Mouse (Mus musculus): Measurements from ENCODE around the gene Naif1. TPM values are rescaled to one million over a fixed set of nuclear protein-coding genes. Genes with fewer than 3 reads are reported as not detected.
"Not testable (repeated sequence)": the region's sequence is repeated elsewhere in the genome, so short reads cannot be mapped to it uniquely, and the experiment has no call there.

The Naif1 gene
- polyA plus RNA-seq, 1 experiment from 2014 or later, result 2.0 TPM

DNA sequence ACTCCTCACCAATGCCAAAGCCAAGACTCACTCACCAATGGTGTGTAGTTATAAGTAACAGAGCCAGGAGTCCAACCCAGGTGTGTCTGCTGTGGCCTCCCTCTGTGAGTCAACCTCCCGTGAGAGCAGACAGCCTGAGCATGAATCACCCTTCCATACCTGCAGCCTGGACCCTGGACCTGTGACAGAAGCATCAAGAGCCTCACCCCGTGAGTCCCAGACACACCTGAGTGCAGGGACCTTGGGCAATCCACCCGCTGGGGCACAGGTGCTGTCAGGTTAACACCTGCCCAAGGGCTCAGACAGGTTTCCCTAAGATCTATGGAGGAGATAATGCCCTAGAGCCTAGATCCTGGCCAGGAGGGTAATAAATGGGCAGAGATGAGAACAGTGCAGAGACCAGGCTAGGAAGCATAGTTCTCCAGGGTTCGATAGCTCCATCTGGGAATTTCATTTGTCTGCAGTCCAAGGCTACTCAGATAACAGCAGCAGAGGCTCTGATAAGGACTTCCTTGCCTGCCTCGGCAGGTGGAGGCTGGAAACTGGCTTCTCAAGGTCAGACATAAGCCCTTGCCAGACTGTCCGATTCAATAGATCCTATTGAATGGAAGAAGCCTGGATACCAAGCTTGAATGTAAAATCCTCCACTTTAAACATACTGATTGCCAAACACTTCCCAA lies 20.9 kb downstream of the Naif1 start:
- no peaks in the 10 kb centered on the region; the same call in 1 of the 2 replicates for H3K4me1 ChIP-seq (ENCODE audit: control insufficient read depth, low read depth, low read length)
- ATAC-seq (ENCODE audit: low read depth), result peak; percentile 24; the same call in 1 of the 2 replicates
- no peak overlapping the region for H3K27ac ChIP-seq (ENCODE audit: low read length)
- no peak overlapping the region for H3K4me2 ChIP-seq (ENCODE audit: low read depth, low read length)
- no peak overlapping the region for H3K4me3 ChIP-seq (ENCODE audit: low read depth, low read length)
- H3K36me3 ChIP-seq (ENCODE audit: control insufficient read depth, insufficient read depth), result no peaks in the 10 kb centered on the region
- no peaks in the 10 kb centered on the region for H3K9me3 ChIP-seq (replicated peaks; ENCODE audit: control insufficient read depth, low read length)
- H3K9ac ChIP-seq (ENCODE audit: low read depth, low read length), result no peak overlapping the region
- 50% methylated on average over 6 of the region's 6 CpGs for WGBS (ENCODE audit: insufficient replicate concordance)
- no peaks in the 10 kb centered on the region for H3K27me3 ChIP-seq (ENCODE audit: control insufficient read depth, insufficient read depth, low read depth, low read length)

DNA sequence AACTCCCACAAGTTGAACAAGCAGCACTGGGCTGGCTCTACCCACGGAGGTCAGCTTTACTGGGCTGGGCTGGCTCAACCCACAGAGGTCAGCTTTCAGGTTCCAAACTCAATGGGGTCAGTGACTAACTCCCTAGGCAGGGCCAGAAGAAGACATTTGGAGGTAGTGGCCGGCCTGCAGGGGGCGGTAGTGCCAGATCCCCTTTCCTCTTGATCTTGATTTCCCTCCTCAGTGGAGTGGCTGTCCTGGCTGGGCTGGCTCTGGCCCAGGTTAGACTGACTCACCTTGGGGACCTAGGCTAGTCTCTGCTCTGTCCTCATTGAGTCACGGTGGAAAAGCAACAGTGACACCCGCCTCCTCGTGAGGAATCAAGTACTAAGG lies 21.4 kb downstream of the Naif1 start:
- no peaks in the 10 kb centered on the region for H3K36me3 ChIP-seq (ENCODE audit: control insufficient read depth, insufficient read depth)
- H3K4me3 ChIP-seq (ENCODE audit: low read depth, low read length), result no peak overlapping the region
- no peaks in the 10 kb centered on the region for H3K27me3 ChIP-seq (ENCODE audit: control insufficient read depth, insufficient read depth, low read depth, low read length)
- ATAC-seq (ENCODE audit: low read depth), result no peak
- no peak overlapping the region for H3K4me2 ChIP-seq (ENCODE audit: low read depth, low read length)
- 74% methylated on average over 6 of the region's 6 CpGs for WGBS (ENCODE audit: insufficient replicate concordance)
- H3K27ac ChIP-seq (ENCODE audit: low read length), result no peak overlapping the region
- no peak overlapping the region for H3K9ac ChIP-seq (ENCODE audit: low read depth, low read length)
- no peaks in the 10 kb centered on the region; the same call in 1 of the 2 replicates for H3K4me1 ChIP-seq (ENCODE audit: control insufficient read depth, low read depth, low read length)
- H3K9me3 ChIP-seq (replicated peaks; ENCODE audit: control insufficient read depth, low read length), result no peaks in the 10 kb centered on the region

DNA sequence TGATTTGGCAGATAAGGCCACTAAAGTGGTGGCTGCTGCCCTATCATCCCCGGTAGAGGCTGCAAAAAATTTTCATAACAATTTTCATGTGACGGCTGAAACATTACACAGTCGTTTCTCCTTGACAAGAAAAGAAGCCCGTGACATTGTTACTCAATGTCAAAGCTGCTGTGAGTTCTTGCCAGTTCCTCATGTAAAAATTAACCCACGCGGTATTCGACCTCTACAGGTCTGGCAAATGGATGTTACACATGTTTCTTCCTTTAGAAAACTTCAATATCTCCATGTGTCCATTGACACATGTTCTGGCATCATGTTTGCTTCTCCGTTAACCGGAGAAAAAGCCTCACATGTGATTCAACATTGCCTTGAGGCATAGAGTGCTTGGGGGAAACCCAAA lies 25.1 kb downstream of the Naif1 start:
- WGBS (ENCODE audit: insufficient replicate concordance), result 82% methylated on average over 4 of the region's 9 CpGs
- H3K27me3 ChIP-seq (ENCODE audit: control insufficient read depth, insufficient read depth, low read depth, low read length); ATAC-seq (ENCODE audit: low read depth); H3K4me3 ChIP-seq (ENCODE audit: low read depth, low read length); H3K9me3 ChIP-seq (replicated peaks; ENCODE audit: control insufficient read depth, low read length); H3K9ac ChIP-seq (ENCODE audit: low read depth, low read length); H3K27ac ChIP-seq (ENCODE audit: low read length); H3K4me2 ChIP-seq (ENCODE audit: low read depth, low read length); H3K36me3 ChIP-seq (ENCODE audit: control insufficient read depth, insufficient read depth); H3K4me1 ChIP-seq (ENCODE audit: control insufficient read depth, low read depth, low read length): not testable (repeated sequence)

DNA sequence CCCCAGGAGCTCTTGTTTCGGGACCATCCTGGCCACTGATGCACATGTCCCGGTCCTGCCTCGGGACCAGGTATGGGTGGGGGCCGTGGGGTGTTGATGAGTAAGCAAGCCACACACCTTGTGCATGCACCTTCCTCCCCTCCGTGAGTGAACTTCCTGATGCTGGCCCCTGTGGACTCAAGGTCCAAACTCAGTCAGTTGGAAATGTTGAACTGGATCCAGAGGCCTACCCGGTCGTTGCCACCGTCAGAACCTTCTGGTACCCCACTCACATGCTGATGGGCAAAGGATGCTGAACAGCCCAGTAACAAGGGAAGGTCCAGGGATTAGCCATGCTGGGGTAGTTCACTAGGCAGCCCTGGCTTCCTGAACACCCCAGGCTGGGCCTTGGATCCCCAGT lies 32.1 kb downstream of the Naif1 start:
- Histone ChIP-seq H3K4me1 (ENCODE audit: control insufficient read depth, low read depth, low read length) (peaks cover 9% of the 10 kb centered on the region), H3K27me3 (ENCODE audit: control insufficient read depth, insufficient read depth, low read depth, low read length) (no peaks in the 10 kb centered on the region), H3K9me3 (replicated peaks; ENCODE audit: control insufficient read depth, low read length) (no peaks in the 10 kb centered on the region), H3K27ac (ENCODE audit: low read length) (no peak overlapping the region), H3K4me3 (ENCODE audit: low read depth, low read length) (no peak overlapping the region), H3K4me2 (ENCODE audit: low read depth, low read length) (no peak overlapping the region), H3K36me3 (ENCODE audit: control insufficient read depth, insufficient read depth) (no peaks in the 10 kb centered on the region), H3K9ac (ENCODE audit: low read depth, low read length) (no peak overlapping the region)
- ATAC-seq (ENCODE audit: low read depth), result no peak
- WGBS (ENCODE audit: insufficient replicate concordance), result 79% methylated on average over 8 of the region's 8 CpGs

DNA sequence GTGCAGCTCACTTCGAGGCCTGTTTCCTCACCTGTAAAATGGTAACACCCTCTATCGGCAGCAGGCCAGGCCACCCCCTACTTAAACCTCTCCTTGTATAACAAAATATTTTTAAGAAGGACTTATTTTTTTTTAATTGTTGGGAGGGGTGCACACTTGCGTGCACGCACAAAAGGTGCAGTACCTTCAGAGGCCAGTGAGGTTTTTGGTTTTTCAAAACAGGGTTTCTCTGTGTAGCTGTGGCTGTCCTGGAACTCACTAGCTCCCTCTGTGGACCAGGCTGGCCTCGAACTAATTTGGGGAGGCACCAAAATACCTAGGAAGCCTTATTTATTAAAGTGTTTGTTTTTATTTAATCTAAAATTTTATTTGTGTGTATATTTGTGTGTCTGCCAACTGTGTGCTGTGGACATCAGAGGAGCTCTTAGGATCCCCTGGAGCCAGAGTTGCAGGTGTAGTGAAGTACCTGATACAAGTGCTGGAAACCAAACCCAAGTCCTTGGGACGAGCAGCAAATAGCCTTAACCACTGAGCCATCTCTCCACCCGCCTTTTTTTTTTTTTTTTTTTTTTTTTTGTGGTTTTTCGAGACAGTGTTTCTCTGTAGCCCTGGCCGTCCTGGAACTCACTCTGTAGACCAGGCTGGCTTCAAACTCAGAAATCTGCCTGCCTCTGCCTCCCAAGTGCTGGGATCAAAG lies 33.1 kb downstream of the Naif1 start:
- H3K36me3 ChIP-seq (ENCODE audit: control insufficient read depth, insufficient read depth), result no peaks in the 10 kb centered on the region
- no peak overlapping the region for H3K4me3 ChIP-seq (ENCODE audit: low read depth, low read length)
- peaks cover 9% of the 10 kb centered on the region for H3K4me1 ChIP-seq (ENCODE audit: control insufficient read depth, low read depth, low read length)
- no peak overlapping the region for H3K4me2 ChIP-seq (ENCODE audit: low read depth, low read length)
- WGBS (ENCODE audit: insufficient replicate concordance), result 63% methylated on average over 9 of the region's 9 CpGs
- no peaks in the 10 kb centered on the region for H3K9me3 ChIP-seq (replicated peaks; ENCODE audit: control insufficient read depth, low read length)
- no peaks in the 10 kb centered on the region for H3K27me3 ChIP-seq (ENCODE audit: control insufficient read depth, insufficient read depth, low read depth, low read length)
- no peak for ATAC-seq (ENCODE audit: low read depth)
- no peak overlapping the region for H3K9ac ChIP-seq (ENCODE audit: low read depth, low read length)
- H3K27ac ChIP-seq (ENCODE audit: low read length), result no peak overlapping the region

DNA sequence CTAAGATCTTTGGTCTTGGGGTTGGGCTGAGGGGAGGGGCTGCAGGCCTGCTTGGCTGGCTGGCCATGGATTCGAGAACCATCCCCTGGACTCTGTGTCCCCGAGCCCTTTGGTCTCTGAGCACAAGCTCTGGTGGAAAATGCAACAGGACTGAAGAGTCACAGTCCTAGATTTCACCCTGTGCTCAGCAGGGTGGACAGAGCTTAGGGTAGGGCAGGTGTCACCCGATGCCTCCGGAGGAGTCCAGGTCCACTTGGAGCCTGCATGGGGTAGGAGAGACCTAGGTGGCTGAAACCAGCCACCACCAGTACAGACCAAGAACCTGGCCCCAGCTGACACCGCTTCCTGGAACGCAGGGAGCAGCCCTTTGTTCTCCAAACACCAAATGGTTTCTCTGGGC lies 34.7 kb downstream of the Naif1 start:
- H3K27me3 ChIP-seq (ENCODE audit: control insufficient read depth, insufficient read depth, low read depth, low read length), result no peaks in the 10 kb centered on the region
- no peaks in the 10 kb centered on the region for H3K36me3 ChIP-seq (ENCODE audit: control insufficient read depth, insufficient read depth)
- H3K9me3 ChIP-seq (replicated peaks; ENCODE audit: control insufficient read depth, low read length), result no peaks in the 10 kb centered on the region
- H3K27ac ChIP-seq (ENCODE audit: low read length), result no peak overlapping the region
- no peak overlapping the region for H3K9ac ChIP-seq (ENCODE audit: low read depth, low read length)
- peaks cover 9% of the 10 kb centered on the region for H3K4me1 ChIP-seq (ENCODE audit: control insufficient read depth, low read depth, low read length)
- no peak overlapping the region for H3K4me2 ChIP-seq (ENCODE audit: low read depth, low read length)
- WGBS (ENCODE audit: insufficient replicate concordance), result 77% methylated on average over 6 of the region's 6 CpGs
- no peak for ATAC-seq (ENCODE audit: low read depth)
- H3K4me3 ChIP-seq (ENCODE audit: low read depth, low read length), result no peak overlapping the region

DNA sequence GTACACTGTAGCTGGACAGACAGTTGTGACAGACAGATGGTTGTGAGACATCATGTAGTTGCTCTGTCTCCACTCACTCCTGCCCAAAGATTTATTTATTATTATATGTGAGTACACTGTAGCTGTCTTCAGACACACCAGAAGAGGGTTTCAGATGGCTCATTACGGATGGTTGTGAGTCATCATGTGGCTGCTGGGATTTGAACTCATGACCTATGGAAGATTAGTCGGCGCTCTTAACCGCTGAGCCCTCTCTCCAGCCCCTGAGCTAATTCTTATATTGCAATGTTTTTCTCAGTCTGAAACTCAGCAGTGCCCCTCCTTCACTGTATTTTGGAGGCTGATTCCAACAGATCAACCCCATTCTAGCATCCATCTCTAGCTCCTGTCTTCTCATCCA lies 35.5 kb downstream of the Naif1 start:
- ATAC-seq (ENCODE audit: low read depth), result no peak
- Histone ChIP-seq H3K4me1 (ENCODE audit: control insufficient read depth, low read depth, low read length) (peaks cover 9% of the 10 kb centered on the region), H3K4me2 (ENCODE audit: low read depth, low read length) (no peak overlapping the region), H3K36me3 (ENCODE audit: control insufficient read depth, insufficient read depth) (no peaks in the 10 kb centered on the region), H3K27ac (ENCODE audit: low read length) (no peak overlapping the region), H3K4me3 (ENCODE audit: low read depth, low read length) (no peak overlapping the region), H3K27me3 (ENCODE audit: control insufficient read depth, insufficient read depth, low read depth, low read length) (no peaks in the 10 kb centered on the region), H3K9me3 (replicated peaks; ENCODE audit: control insufficient read depth, low read length) (no peaks in the 10 kb centered on the region), H3K9ac (ENCODE audit: low read depth, low read length) (no peak overlapping the region)
- WGBS (ENCODE audit: insufficient replicate concordance), result 90% methylated on average over 4 of the region's 4 CpGs

DNA sequence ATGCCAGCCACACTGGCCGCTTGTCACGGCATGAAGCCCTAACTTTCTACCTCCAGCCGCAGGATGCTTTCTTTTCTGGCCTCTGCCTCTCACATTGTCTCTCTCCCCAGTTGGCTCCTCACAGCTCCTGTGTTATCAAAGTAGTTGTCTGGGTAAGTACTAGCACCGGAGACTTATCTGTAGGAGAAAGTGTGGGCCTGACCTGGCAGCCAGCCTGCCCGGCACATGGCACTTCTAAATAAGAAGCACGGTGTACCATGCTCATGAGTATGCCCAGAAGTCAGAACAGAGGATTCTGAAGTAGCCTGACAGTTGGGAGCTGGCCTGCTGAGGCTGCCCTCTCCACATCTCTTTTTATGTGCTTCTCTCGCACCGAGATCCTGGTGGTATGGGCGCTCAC lies 35.9 kb downstream of the Naif1 start:
- no peaks in the 10 kb centered on the region for H3K36me3 ChIP-seq (ENCODE audit: control insufficient read depth, insufficient read depth)
- no peak overlapping the region for H3K4me2 ChIP-seq (ENCODE audit: low read depth, low read length)
- no peaks in the 10 kb centered on the region for H3K9me3 ChIP-seq (replicated peaks; ENCODE audit: control insufficient read depth, low read length)
- no peaks in the 10 kb centered on the region for H3K27me3 ChIP-seq (ENCODE audit: control insufficient read depth, insufficient read depth, low read depth, low read length)
- no peak overlapping the region for H3K9ac ChIP-seq (ENCODE audit: low read depth, low read length)
- 50% methylated on average over 9 of the region's 9 CpGs for WGBS (ENCODE audit: insufficient replicate concordance)
- no peak overlapping the region for H3K27ac ChIP-seq (ENCODE audit: low read length)
- peaks cover 9% of the 10 kb centered on the region for H3K4me1 ChIP-seq (ENCODE audit: control insufficient read depth, low read depth, low read length)
- H3K4me3 ChIP-seq (ENCODE audit: low read depth, low read length), result no peak overlapping the region
- peak; percentile 64; the same call in 1 of the 2 replicates for ATAC-seq (ENCODE audit: low read depth)

DNA sequence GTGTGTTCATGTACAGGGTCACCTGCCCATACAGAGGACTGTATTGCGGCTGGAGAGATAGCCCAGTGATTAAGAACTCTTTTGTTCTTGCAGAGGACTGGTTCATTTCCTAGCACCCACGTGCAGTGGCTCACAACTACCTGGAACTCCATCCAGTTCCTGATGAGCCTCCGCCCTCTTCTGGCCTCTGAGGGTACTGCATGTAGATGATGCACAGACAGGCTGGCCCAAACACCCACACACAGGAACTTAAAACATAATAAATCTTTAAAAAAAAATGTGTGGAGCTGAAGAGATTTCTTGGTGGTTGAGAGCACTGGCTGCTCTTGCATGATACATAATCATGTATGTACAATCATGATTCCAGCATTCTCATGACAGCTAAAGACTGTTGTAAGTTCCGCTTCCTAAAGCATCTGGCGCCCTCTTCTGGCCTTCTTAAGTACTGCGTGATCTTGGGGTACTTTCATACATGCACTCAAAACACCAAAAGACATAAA lies 36.9 kb downstream of the Naif1 start:
- no peak overlapping the region for H3K4me2 ChIP-seq (ENCODE audit: low read depth, low read length)
- peaks cover 9% of the 10 kb centered on the region for H3K4me1 ChIP-seq (ENCODE audit: control insufficient read depth, low read depth, low read length)
- no peaks in the 10 kb centered on the region for H3K36me3 ChIP-seq (ENCODE audit: control insufficient read depth, insufficient read depth)
- H3K9ac ChIP-seq (ENCODE audit: low read depth, low read length), result no peak overlapping the region
- no peaks in the 10 kb centered on the region for H3K9me3 ChIP-seq (replicated peaks; ENCODE audit: control insufficient read depth, low read length)
- no peak overlapping the region for H3K4me3 ChIP-seq (ENCODE audit: low read depth, low read length)
- no peaks in the 10 kb centered on the region for H3K27me3 ChIP-seq (ENCODE audit: control insufficient read depth, insufficient read depth, low read depth, low read length)
- WGBS (ENCODE audit: insufficient replicate concordance), result 1% methylated on average over 6 of the region's 6 CpGs
- peak; percentile 63 for ATAC-seq (ENCODE audit: low read depth)
- H3K27ac ChIP-seq (ENCODE audit: low read length), result no peak overlapping the region

Measured in liver, embryonic 16.5 days (tissue).